Mouse (Mus musculus): ENCODE data around the gene Cdk10. TPM values are rescaled to one million over a fixed set of nuclear protein-coding genes. Genes with fewer than 3 reads are reported as not detected.

The Cdk10 gene
- total and polyA plus RNA-seq, 3 experiments = 24.8 to 35.7 (median 33.9) TPM

DNA sequence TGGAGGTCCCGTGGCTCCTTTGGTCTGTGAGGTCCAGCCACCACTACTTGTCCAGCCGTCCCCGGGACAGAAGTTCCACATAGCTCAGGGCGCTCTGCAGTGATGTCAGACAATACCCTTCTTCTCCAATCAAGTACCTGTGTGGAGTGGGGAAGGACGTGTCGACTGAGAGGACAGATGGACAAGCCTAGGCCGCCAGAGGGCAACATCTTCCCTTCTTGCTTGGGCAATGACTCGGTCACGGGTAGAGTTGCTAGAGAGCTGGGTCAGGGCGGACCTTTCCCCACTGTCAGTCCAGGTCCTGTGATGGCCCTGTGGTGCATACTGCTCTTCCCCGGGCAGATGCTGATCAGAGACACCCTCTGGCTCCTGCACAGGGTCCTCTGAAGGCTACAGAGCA is 18.4 kb downstream of the Cdk10 start:
- no peaks in the 10 kb centered on the region for H3K9me3 ChIP-seq (replicated peaks; ENCODE audit: low read length)
- no peaks in the 10 kb centered on the region for H3K27me3 ChIP-seq (replicated peaks)
- no peak overlapping the region for H3K27ac ChIP-seq (ENCODE audit: insufficient read depth, low read depth)
- no peak overlapping the region for H3K4me3 ChIP-seq (replicated peaks in 1 of 3; ENCODE audit: low read depth in 2 of 3, low read length in 2 of 3, poor library complexity in 1 of 3)
- in situ Hi-C loops (cut with MboI; ENCODE audit: low pct_ligation_motif_present, low pct_unique_long_range_greater_than_20kb, low sequenced_read_pairs) (no loop called here), dilution Hi-C loops (cut with MboI; ENCODE audit: extremely low pct_ligation_motif_present, extremely low pct_unique_long_range_greater_than_20kb, low sequenced_read_pairs) (no loop called here)
- TF ChIP-seq RAD21 (IDR thresholded peaks at IDR 0.05; ENCODE audit: low read depth, low read length) (peak; percentile 25), TCF12 (IDR thresholded peaks at IDR 0.05; ENCODE audit: low read depth, low read length) (no peak), CTCF (conservative IDR thresholded peaks at IDR 0.05 in 1 of 2, IDR thresholded peaks at IDR 0.05 in 1 of 2; ENCODE audit: low read depth in 2 of 2, low read length in 2 of 2) (peak in 1 of 2 experiments; percentile 48; a peak in 2 of 4 replicates), SMC3 (IDR thresholded peaks at IDR 0.05; ENCODE audit: low read depth, low read length) (peak; percentile 38)
- no peaks in the 10 kb centered on the region for H3K79me2 ChIP-seq (replicated peaks; ENCODE audit: control insufficient read depth, extremely low read depth, insufficient read depth, poor library complexity, severe bottlenecking)
- H3K4me1 ChIP-seq (ENCODE audit: control insufficient read depth in 1 of 2, insufficient read depth in 2 of 2) = no peaks in the 10 kb centered on the region
- H3K9ac ChIP-seq (ENCODE audit: insufficient read depth, low read depth) = no peak overlapping the region
- H3K4me2 ChIP-seq (ENCODE audit: insufficient read depth, low read depth, poor library complexity, severe bottlenecking) = no peak overlapping the region
- no peak for DNase-seq (ENCODE audit: extremely low read depth)
- peaks cover 27 to 70% of the 10 kb centered on the region in 2 experiments for H3K36me3 ChIP-seq (replicated peaks in 1 of 2; ENCODE audit: control insufficient read depth in 1 of 2, insufficient read depth in 1 of 2, low read length in 1 of 2)

GRCm38 (mm10) chr8:123244382-123244781 is 19.7 kb downstream of the Cdk10 start:
- dilution Hi-C loops (cut with MboI; ENCODE audit: extremely low pct_ligation_motif_present, extremely low pct_unique_long_range_greater_than_20kb, low sequenced_read_pairs) = no loop called here
- no peak overlapping the region for H3K27ac ChIP-seq (ENCODE audit: insufficient read depth, low read depth)
- no peak overlapping the region for H3K9ac ChIP-seq (ENCODE audit: insufficient read depth, low read depth)

GRCm38 (mm10) chr8:123245543-123245942 is 20.9 kb downstream of the Cdk10 start:
- Histone ChIP-seq H3K27me3 (replicated peaks) (no peaks in the 10 kb centered on the region), H3K4me1 (ENCODE audit: control insufficient read depth in 1 of 2, insufficient read depth in 2 of 2) (peaks cover 0 to 13% of the 10 kb centered on the region in 2 experiments; a peak in 2 of 4 replicates), H3K4me2 (ENCODE audit: insufficient read depth, low read depth, poor library complexity, severe bottlenecking) (no peak overlapping the region), H3K27ac (ENCODE audit: insufficient read depth, low read depth) (no peak overlapping the region), H3K9ac (ENCODE audit: insufficient read depth, low read depth) (no peak overlapping the region), H3K4me3 (replicated peaks in 1 of 3; ENCODE audit: low read depth in 2 of 3, low read length in 2 of 3, poor library complexity in 1 of 3) (no peak overlapping the region), H3K79me2 (replicated peaks; ENCODE audit: control insufficient read depth, extremely low read depth, insufficient read depth, poor library complexity, severe bottlenecking) (no peaks in the 10 kb centered on the region), H3K9me3 (replicated peaks; ENCODE audit: low read length) (no peaks in the 10 kb centered on the region), H3K36me3 (replicated peaks in 1 of 2; ENCODE audit: control insufficient read depth in 1 of 2, insufficient read depth in 1 of 2, low read length in 1 of 2) (peaks cover 37 to 88% of the 10 kb centered on the region in 2 experiments)
- no peak for DNase-seq (ENCODE audit: extremely low read depth)
- TF ChIP-seq ZKSCAN1 (IDR thresholded peaks at IDR 0.05; ENCODE audit: borderline replicate concordance, low read depth, low read length) (no peak), SMC3 (IDR thresholded peaks at IDR 0.05; ENCODE audit: low read depth, low read length) (no peak), CHD1 (IDR thresholded peaks at IDR 0.05; ENCODE audit: low read depth, low read length) (no peak), RAD21 (IDR thresholded peaks at IDR 0.05; ENCODE audit: low read depth, low read length) (no peak), E2F4 (IDR thresholded peaks at IDR 0.05; ENCODE audit: insufficient replicate concordance, low read depth, low read length) (no peak), SIN3A (IDR thresholded peaks at IDR 0.05; ENCODE audit: low read length) (no peak), USF2 (conservative IDR thresholded peaks at IDR 0.05; ENCODE audit: low read depth, low read length) (no peak), MAX (IDR thresholded peaks at IDR 0.05; ENCODE audit: low read length) (no peak), JUN (IDR thresholded peaks at IDR 0.05; ENCODE audit: insufficient read depth, low read depth, low read length) (no peak), NRF1 (IDR thresholded peaks at IDR 0.05; ENCODE audit: low read depth, low read length) (no peak), USF1 (IDR thresholded peaks at IDR 0.05; ENCODE audit: low read depth, low read length) (no peak), CHD2 (IDR thresholded peaks at IDR 0.05; ENCODE audit: low read length) (no peak)
- dilution Hi-C loops (cut with MboI; ENCODE audit: extremely low pct_ligation_motif_present, extremely low pct_unique_long_range_greater_than_20kb, low sequenced_read_pairs) = no loop called here
- in situ Hi-C loops (cut with MboI; ENCODE audit: low pct_ligation_motif_present, low pct_unique_long_range_greater_than_20kb, low sequenced_read_pairs) = loop anchor here (5.0 kb wide), 1 partner anchor 42 kb away; no protein-coding TSS in a partner anchor

More at GRCm38 (mm10) chr8:123244382-123244781, 19.7 kb downstream of the Cdk10 start:
- no peaks in the 10 kb centered on the region for H3K9me3 ChIP-seq (replicated peaks; ENCODE audit: low read length)
- H3K36me3 ChIP-seq (replicated peaks in 1 of 2; ENCODE audit: control insufficient read depth in 1 of 2, insufficient read depth in 1 of 2, low read length in 1 of 2) = peaks cover 33 to 83% of the 10 kb centered on the region in 2 experiments
- no peak overlapping the region for H3K4me3 ChIP-seq (replicated peaks in 1 of 3; ENCODE audit: low read depth in 2 of 3, low read length in 2 of 3, poor library complexity in 1 of 3)
- H3K27me3 ChIP-seq (replicated peaks) = no peaks in the 10 kb centered on the region
- DNase-seq (ENCODE audit: extremely low read depth) = no peak
- in situ Hi-C loops (cut with MboI; ENCODE audit: low pct_ligation_motif_present, low pct_unique_long_range_greater_than_20kb, low sequenced_read_pairs) = no loop called here
- H3K4me2 ChIP-seq (ENCODE audit: insufficient read depth, low read depth, poor library complexity, severe bottlenecking) = no peak overlapping the region
- TF ChIP-seq ETS1 (conservative IDR thresholded peaks at IDR 0.05; ENCODE audit: low read depth, low read length) (no peak), JUN (IDR thresholded peaks at IDR 0.05; ENCODE audit: insufficient read depth, low read depth, low read length) (no peak), TBP (conservative IDR thresholded peaks at IDR 0.05; ENCODE audit: low read depth, low read length) (no peak), NRF1 (IDR thresholded peaks at IDR 0.05; ENCODE audit: low read depth, low read length) (no peak), TCF12 (IDR thresholded peaks at IDR 0.05; ENCODE audit: low read depth, low read length) (no peak), CHD1 (IDR thresholded peaks at IDR 0.05; ENCODE audit: low read depth, low read length) (no peak), ZKSCAN1 (IDR thresholded peaks at IDR 0.05; ENCODE audit: borderline replicate concordance, low read depth, low read length) (no peak), RCOR1 (conservative IDR thresholded peaks at IDR 0.05; ENCODE audit: low read depth, low read length) (no peak), GABPA (IDR thresholded peaks at IDR 0.05; ENCODE audit: insufficient replicate concordance, low read depth, low read length) (no peak), MXI1 (IDR thresholded peaks at IDR 0.05; ENCODE audit: low read depth, low read length) (no peak), PAX5 (IDR thresholded peaks at IDR 0.05; ENCODE audit: low read length) (no peak), BHLHE40 (IDR thresholded peaks at IDR 0.05; ENCODE audit: low read depth, low read length) (no peak), RAD21 (IDR thresholded peaks at IDR 0.05; ENCODE audit: low read depth, low read length) (no peak), NELFE (IDR thresholded peaks at IDR 0.05; ENCODE audit: low read depth, low read length) (no peak), POLR2AphosphoS2 (IDR thresholded peaks at IDR 0.05; ENCODE audit: low read depth, low read length) (no peak), EP300 (IDR thresholded peaks at IDR 0.05; ENCODE audit: low read length) (no peak), IRF4 (IDR thresholded peaks at IDR 0.05; ENCODE audit: low read depth, low read length) (no peak)
- no peaks in the 10 kb centered on the region for H3K79me2 ChIP-seq (replicated peaks; ENCODE audit: control insufficient read depth, extremely low read depth, insufficient read depth, poor library complexity, severe bottlenecking)
- H3K4me1 ChIP-seq (ENCODE audit: control insufficient read depth in 1 of 2, insufficient read depth in 2 of 2) = peaks cover 0 to 11% of the 10 kb centered on the region in 2 experiments; a peak in 2 of 4 replicates

Measured in CH12.LX (cell line).